Mouse (Mus musculus): ENCODE measurements around the gene Kansl3.

DNA sequence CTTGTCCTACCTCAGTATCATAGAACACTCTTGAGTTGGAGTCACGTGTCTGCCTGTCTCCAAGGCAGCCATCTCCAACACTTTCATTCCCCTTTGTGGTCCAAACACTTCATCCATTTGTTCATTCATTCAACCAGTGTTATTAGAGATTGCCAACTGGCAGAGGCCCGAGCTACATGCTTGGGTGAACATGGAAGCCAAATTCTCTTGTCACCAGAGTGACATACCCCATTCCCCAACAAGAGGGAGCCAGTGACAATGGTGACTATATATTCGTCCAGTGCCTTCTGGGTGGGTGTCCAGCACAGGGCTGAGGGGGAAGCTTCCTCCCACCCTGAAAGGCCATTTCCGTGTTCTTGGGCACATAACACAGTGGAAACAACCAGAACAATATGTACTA lies 10.6 kb upstream of the Kansl3 start:
- TF ChIP-seq EP300 (optimal IDR thresholded peaks at IDR 0.05), result no peak
- no peak; the same call in 1 of the 2 replicates for TF ChIP-seq CTCF (IDR thresholded peaks at IDR 0.05; ENCODE audit: low read depth)

All from stomach, postnatal 0 days (tissue).